Mouse (Mus musculus) kidney, postnatal 0 days (tissue): ENCODE data around the gene Snta1. TPM values are rescaled to one million over a fixed set of nuclear protein-coding genes. Genes with fewer than 3 reads are reported as not detected.

ENCODE experiments used
- ATAC-seq: fragments of 200-750 bp; cut with Nextera tagmentation; replicated peaks from 2 replicates; pipeline ENCODE4 v1.8.0; 2017; ENCODE audit warnings: low read depth, moderate number of reproducible peaks, moderate TSS enrichment, moderate library complexity; ENCODE audit not compliant: low FRiP score
- DNase-seq: peaks from one replicate; pipeline ENCODE4 v3.0.0-alpha.2; 2016; ENCODE audit warnings: low spot score
- H3K27ac ChIP-seq: fragments of 300-500 bp; sonication (generic); 2 replicates; pipeline ENCODE4 v1.5.1; 2014; ENCODE audit warnings: mild to moderate bottlenecking
- H3K27me3 ChIP-seq: fragments of 300-500 bp; sonication (generic); 2 replicates; pipeline ENCODE4 v1.6.1; 2014; ENCODE audit warnings: low read length, mixed read lengths; ENCODE audit not compliant: insufficient read depth
- H3K36me3 ChIP-seq: fragments of 300-500 bp; sonication (generic); 2 replicates; pipeline ENCODE4 v1.6.1; 2014; ENCODE audit warnings: low read length, mixed read lengths; ENCODE audit not compliant: insufficient read depth
- H3K4me1 ChIP-seq: fragments of 300-500 bp; sonication (generic); replicated peaks from 2 replicates; pipeline ENCODE4 v1.6.1; 2014; ENCODE audit warnings: antibody characterized with exemption, low read length, mixed read lengths; ENCODE audit not compliant: insufficient read depth
- H3K4me2 ChIP-seq: fragments of 300-500 bp; sonication (generic); 2 replicates; pipeline ENCODE4 v1.6.1; 2014; ENCODE audit warnings: mild to moderate bottlenecking, low read length, moderate library complexity, mixed read lengths
- H3K4me3 ChIP-seq: fragments of 300-500 bp; sonication (generic); replicated peaks from 2 replicates; pipeline ENCODE4 v1.5.1; 2014; ENCODE audit warnings: low read depth, low read length
- H3K9ac ChIP-seq: fragments of 300-500 bp; sonication (generic); 2 replicates; pipeline ENCODE4 v1.6.1; 2014; ENCODE audit warnings: low read depth, low read length
- H3K9me3 ChIP-seq: fragments of 300-500 bp; sonication (generic); replicated peaks from 2 replicates; pipeline ENCODE4 v1.6.1; 2016; ENCODE audit warnings: low read length, inconsistent platforms, mixed read lengths
- CTCF ChIP-seq: IDR thresholded peaks from 2 replicates; pipeline ENCODE4 v1.5.1; 2016; ENCODE audit warnings: antibody characterized with exemption, low read depth, mild to moderate bottlenecking, moderate library complexity
- WGBS: fragments of 180-500 bp; shearing (Covaris S2); extraction: QIAGEN DNeasy Blood & Tissue Kit; methylation state at CpG from one replicate; pipeline ENCODE4 v1.1.7; 2014; 5-methylcytosine and 5-hydroxymethylcytosine counted together
- polyA plus RNA-seq: library from polyadenylated mRNA; unstranded; fragments of >200 nt; fragmentation: Nextera tagmentation; extraction: Ambion mirVana; gene quantifications from 2 replicates; pipeline ENCODE4 v1.2.1, GENCODE M21; 2015

The Snta1 gene
- polyA plus RNA-seq, 1 experiment from 2014 or later = 16.8 TPM

GRCm38 (mm10) chr2:154335572-154335971 lies 72.3 kb downstream of the Snta1 start:
- no peak for TF ChIP-seq CTCF
- 78% methylated on average over 4 of the region's 4 CpGs for WGBS
- no peak overlapping the region for H3K4me2 ChIP-seq
- no peaks in the 10 kb centered on the region for H3K27me3 ChIP-seq
- H3K4me3 ChIP-seq = no peak overlapping the region
- peaks cover 4% of the 10 kb centered on the region; the same call in 1 of the 2 replicates for H3K36me3 ChIP-seq
- H3K9me3 ChIP-seq = no peaks in the 10 kb centered on the region
- no peak overlapping the region for H3K27ac ChIP-seq
- DNase-seq (no peak), ATAC-seq (no peak)
- no peaks in the 10 kb centered on the region for H3K4me1 ChIP-seq
- no peak overlapping the region for H3K9ac ChIP-seq

- TF ChIP-seq CTCF = no peak
- 76% methylated on average over 3 of the region's 3 CpGs for WGBS
- DNase-seq = no peak
- ATAC-seq = no peak
- Histone ChIP-seq H3K4me1 (no peaks in the 10 kb centered on the region), H3K9me3 (no peaks in the 10 kb centered on the region), H3K4me2 (no peak overlapping the region), H3K36me3 (no peaks in the 10 kb centered on the region), H3K27ac (no peak overlapping the region), H3K9ac (no peak overlapping the region), H3K4me3 (no peak overlapping the region), H3K27me3 (no peaks in the 10 kb centered on the region)
Observed at GRCm38 (mm10) chr2:154326852-154327251, 81.0 kb downstream of the Snta1 start.

Other genes starting within 250 kb of the Snta1 start
- gene Bpifa5, start 245.5 kb downstream of the Snta1 start, polyA plus RNA-seq = not detected in 2 replicates
- 0.14 TPM in 1 of 2 replicates, not detected in the other for gene Bpifb1, start 217.3 kb downstream of the Snta1 start, polyA plus RNA-seq
- gene Bpifb5, start 184.4 kb downstream of the Snta1 start, polyA plus RNA-seq = 1.2 and 1.5 TPM in 2 replicates
- gene Bpifb9a, start 150.2 kb downstream of the Snta1 start, polyA plus RNA-seq = not detected in 2 replicates
- not detected in 2 replicates for gene Bpifb9b, start 100.9 kb downstream of the Snta1 start, polyA plus RNA-seq
- 13.9 and 25.2 TPM in 2 replicates for gene Cdk5rap1, start 35.1 kb downstream of the Snta1 start, polyA plus RNA-seq
- 23.6 and 26.0 TPM in 2 replicates for gene Cbfa2t2, start 28.4 kb upstream of the Snta1 start, polyA plus RNA-seq
- gene 1700003F12Rik, start 139.0 kb upstream of the Snta1 start, polyA plus RNA-seq = 0.80 and 1.1 TPM in 2 replicates
- gene Actl10, start 143.7 kb upstream of the Snta1 start, polyA plus RNA-seq = 0.09 TPM in 1 of 2 replicates, not detected in the other
- 0.58 and 0.97 TPM in 2 replicates for gene Necab3, start 150.8 kb upstream of the Snta1 start, polyA plus RNA-seq
- gene E2f1, start 161.8 kb upstream of the Snta1 start, polyA plus RNA-seq = 9.5 and 9.6 TPM in 2 replicates
- gene Pxmp4, start 195.6 kb upstream of the Snta1 start, polyA plus RNA-seq = 37.3 and 37.9 TPM in 2 replicates
- 0.80 and 0.82 TPM in 2 replicates for gene Zfp341, start 205.2 kb upstream of the Snta1 start, polyA plus RNA-seq
- gene 4930519P11Rik, start 205.3 kb upstream of the Snta1 start, polyA plus RNA-seq = 0.42 and 0.71 TPM in 2 replicates
- 30.0 and 34.7 TPM in 2 replicates for gene Chmp4b, start 243.6 kb upstream of the Snta1 start, polyA plus RNA-seq